Mouse (Mus musculus): Measurements from ENCODE around the gene Surf1.

DNA sequence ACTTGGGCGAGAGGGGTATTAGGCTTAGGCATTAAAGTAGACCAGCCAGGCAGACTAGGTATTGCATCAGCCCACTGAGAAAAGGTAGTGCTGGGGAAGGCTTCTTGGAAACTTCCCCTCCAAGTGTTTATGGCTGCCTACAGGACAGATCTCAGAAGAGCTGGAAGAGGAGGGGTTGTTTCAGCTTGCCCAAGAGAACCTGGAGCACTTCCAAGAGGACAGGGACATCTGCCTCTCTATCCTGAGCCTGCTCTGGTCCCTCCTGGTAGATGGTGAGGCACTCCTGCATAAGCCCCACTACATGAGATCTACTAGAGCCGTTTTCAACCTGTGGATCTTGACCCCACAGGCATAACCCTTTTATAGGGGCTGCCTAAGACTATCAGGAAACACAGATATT is 34.1 kb upstream of the Surf1 start:
- TF ChIP-seq POLR2A (IDR thresholded peaks at IDR 0.05; ENCODE audit: insufficient read length, low read depth) (no peak), POLR2AphosphoS2 (IDR thresholded peaks at IDR 0.05; ENCODE audit: insufficient read length, low read depth) (no peak), USF1 (IDR thresholded peaks at IDR 0.05; ENCODE audit: low read depth) (no peak), TCF12 (IDR thresholded peaks at IDR 0.05; ENCODE audit: insufficient read depth, poor library complexity, severe bottlenecking) (no peak), SRF (IDR thresholded peaks at IDR 0.05; ENCODE audit: control insufficient read depth, insufficient read length, low read depth) (no peak), MAX (IDR thresholded peaks at IDR 0.05; ENCODE audit: low read depth) (no peak), TCF3 (IDR thresholded peaks at IDR 0.05; ENCODE audit: insufficient read length, low read depth) (no peak)
